Mouse (Mus musculus) retina, embryonic 14.5 days (tissue): Measurements from ENCODE around the gene Tenm2.

Source experiments
- DNase-seq: peaks from one replicate; pipeline ENCODE4 v3.0.0-alpha.2; 2015; ENCODE audit warnings: low spot score

Tenm2 gene

DNA sequence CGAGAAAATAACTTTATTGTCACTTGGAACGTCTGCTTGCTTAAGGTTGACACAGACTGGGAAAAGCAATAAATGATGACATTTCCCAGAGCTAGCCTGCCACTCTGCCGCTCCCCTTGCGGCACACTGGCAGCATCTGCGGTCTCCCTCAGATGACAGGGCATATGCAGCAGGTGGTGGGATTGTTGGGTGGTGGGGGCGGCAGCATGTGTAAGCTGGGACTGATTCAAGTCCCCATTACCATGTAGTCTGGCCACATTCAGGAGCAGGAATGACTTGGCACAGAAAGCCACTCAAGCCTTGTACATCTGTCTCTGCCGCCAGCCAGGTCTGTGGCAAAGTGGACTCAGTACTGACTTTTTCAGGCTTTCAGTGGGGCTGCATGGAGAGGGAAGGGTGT lies 1059.7 kb downstream of the Tenm2 start:
- DNase-seq = no peak

DNA sequence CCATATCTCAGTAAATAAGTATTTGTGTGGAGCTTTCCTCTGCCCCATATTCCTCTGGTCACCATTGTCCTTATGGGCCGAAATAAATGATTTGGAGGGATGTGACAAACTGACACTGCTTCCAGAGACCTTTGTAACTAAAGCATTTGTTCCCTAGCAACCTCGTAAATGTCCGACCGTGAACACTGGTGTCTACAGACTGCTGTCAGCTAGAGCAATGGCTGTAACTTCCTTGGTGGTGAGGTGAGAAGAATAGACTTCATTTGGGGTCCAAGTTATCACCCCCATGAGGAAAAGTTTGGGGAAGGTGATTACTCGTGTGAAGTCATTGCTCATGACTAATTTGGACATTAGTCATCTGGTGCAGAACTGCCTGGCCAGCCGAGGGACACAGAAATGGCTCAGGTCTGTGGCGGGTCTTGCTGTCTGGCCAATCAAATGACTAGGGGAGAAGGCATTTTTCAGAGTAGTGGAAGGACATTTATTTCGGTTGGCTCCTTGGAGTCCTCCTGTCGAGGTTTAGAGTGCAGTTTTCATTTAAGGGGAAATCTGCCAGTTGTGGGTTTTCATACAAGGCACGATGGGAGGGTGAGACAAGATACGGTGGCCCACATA lies 1062.6 kb downstream of the Tenm2 start:
- DNase-seq = no peak

DNA sequence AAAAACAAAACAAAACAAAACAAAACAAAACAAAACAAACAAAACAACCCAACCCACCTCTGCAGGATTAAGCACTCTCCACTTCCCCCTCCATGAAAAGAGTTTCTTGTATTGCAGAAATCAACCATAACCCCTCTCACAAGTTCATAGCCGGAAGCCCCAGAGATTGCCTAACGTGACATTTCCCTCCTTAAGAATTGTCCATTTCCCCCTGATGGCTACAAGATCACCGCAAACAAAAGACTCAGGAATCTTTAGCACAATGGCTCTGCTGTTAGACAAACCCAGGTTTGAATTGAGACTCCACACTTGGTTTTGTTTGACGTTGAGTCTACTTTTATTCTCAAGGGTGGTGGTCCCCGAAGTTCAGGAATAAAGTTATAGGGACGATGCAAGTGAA lies 1063.2 kb downstream of the Tenm2 start:
- DNase-seq = no peak

DNA sequence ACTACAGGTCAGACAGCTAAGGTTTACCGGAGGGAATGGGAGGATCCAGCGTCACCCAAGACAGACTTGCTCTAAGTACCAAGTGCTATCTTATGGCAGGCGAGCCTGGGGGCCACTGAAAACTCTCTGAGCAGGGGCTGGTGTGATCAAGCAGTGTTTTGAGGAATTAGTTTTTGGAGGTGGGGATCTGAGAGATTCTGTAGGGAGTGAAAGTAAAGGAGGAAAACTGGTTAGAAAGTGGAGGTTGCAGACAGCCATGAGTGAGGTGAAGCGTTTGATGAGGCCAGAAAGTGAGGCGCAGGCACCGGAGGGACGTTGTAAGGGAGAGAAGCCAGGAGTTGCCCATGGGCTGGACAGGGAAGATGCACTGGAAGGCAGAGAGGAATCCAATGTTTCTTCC lies 1063.8 kb downstream of the Tenm2 start:
- DNase-seq = no peak

DNA sequence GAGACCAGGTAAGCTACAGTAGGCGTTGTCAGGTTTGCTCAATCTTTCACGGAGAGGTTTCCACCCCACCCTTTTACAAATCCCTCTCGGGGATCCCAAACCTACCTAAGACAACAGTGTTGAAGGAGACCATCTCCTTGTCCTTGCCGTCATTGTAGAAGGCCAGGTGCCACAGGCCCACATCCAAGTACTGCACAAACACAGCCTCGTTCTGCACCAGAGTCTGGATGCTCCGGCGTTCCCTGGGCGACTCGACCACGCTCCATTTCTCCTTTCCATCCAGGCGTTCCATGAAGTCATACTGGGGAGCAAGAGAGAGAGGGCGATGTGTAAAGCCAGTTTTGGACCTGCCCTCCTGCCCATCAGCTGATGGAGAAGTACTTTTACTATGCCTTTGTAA lies 1064.5 kb downstream of the Tenm2 start:
- DNase-seq = no peak

DNA sequence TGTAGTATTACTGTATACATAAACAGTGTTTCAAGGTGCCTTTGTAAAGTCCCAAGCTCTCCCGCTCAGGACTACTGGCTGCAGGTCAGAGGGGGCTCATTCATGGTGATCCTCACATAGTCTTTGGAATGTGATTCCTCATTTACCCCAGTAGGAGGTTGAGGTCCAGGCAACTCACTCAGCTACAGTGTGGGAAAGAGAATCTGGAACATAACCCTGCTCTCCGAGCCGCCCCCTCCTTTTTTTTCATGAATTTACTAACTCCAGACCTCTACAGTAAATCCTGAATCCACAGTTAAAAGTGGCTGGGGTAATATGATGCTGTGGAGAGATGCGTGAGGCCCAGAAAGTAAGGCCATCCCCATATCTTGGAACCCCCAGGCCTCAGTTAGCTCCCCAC lies 1066.0 kb downstream of the Tenm2 start:
- DNase-seq = no peak

DNA sequence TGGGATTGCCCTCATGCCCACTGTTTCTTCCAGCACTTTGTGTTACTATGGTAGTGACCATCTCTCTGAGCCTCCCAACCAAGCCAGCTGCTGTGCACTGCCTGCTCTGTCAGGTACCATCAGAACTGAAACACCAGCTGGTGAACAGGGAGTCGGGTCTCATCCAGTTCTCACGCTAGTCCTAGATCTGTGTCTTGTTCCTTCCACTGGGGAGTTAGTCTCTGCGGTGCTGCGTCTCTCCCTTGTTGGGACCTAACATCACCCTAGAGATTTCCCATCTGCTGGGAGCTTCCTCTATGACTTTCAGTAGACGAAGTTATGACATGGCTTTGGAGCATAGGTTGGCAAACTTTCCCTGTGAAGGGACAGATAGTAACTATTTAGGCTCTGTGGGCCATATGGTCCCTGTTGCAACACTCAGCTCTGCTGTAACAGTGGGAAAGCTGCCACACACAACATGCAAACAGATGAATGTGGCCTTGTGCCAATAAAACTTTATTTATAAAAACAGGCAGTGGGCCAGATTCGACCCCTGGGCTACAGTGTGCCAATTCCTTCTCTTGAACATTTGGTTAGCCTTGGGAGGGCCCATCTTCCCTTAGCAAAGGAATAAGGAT lies 1066.7 kb downstream of the Tenm2 start:
- DNase-seq = no peak

DNA sequence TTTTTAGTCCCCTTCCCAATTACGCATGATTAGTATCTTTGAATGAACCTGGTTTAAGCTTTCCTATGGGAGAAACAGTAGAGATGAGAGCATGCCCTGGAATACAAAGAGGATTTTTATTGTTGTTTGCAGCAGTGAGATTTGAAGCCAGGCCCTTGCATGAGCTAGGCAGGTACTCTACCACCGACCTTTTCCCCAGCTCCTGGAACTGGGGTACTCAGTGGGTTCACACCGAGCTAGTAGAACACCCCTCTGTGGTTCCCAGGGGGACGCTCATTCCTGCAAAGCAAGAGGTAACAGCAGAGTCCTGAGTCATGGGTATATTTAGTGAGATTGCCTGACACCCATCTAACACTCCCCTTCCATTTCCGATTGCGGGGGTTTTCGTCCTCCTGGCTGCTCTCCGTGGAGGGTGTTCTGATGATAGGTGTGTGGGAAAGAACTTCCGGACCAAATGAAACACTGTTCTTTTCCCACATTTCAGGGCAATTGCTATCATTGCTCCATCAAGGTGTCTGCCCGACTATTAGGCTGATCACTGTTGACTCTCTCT lies 1067.9 kb downstream of the Tenm2 start:
- DNase-seq = no peak

DNA sequence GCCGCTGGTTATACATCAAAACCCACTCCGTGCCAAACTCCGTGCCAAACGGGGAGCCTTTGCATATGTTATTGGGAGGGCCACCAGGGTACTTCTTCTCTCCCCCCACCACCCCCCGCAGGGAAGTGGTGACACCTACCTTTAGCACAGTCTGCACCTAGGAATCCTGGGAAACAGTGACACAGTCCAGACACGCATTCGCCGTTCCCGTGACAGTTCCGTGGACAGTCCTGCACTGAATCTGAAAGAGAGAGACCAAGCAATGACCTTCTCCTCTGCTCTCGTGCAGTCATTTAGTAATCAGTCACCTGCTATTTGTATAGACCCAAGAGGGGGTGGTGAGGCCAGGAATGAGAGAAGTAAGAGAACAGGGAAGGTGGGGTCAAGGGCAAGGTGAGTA lies 1072.2 kb downstream of the Tenm2 start:
- no peak for DNase-seq

DNA sequence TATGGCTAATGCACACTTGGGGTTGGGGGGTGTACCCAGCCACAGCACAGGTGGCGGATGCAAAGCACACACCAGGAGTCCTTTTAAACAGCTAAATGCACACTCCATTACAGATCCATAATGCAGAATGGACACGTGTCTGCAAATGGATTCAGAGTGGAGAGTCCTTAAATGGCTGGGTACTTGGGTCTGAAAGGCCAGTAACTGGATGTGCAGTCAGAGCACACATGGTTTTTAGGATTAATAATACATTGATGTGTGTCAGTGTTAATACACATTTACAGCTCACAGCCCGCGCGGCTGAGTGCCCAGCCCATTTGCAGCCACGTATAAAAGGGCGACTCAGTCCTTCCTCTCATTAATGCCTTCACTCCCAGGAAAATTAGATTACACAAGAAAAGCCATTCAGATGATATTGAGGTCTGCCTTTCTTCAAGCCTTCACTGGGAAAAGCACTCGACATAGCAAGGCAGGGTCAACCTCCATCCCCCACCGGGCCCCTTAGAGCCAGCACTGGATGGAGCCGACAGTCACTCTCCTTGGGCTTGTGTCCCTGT lies 1073.9 kb downstream of the Tenm2 start:
- DNase-seq = peak; percentile 64

DNA sequence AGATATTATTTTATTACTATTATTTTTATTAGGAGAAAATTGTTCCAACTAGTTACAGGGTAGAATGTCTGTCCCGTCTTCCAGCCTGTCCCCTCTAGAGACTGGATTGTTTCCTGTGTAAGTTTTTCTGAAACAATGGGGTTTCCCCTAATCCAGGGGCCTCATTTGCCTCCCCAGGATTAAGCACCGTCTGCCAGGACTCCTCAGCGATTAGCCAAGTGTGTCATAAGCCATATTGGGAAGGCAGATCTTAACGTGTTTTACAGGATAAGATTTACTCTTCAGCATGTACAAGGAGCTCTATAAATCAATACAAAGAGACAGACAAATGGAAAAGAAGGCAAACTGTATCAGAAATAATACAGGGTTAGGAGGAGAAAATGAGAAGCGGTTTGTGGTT lies 1082.3 kb downstream of the Tenm2 start:
- DNase-seq = no peak

DNA sequence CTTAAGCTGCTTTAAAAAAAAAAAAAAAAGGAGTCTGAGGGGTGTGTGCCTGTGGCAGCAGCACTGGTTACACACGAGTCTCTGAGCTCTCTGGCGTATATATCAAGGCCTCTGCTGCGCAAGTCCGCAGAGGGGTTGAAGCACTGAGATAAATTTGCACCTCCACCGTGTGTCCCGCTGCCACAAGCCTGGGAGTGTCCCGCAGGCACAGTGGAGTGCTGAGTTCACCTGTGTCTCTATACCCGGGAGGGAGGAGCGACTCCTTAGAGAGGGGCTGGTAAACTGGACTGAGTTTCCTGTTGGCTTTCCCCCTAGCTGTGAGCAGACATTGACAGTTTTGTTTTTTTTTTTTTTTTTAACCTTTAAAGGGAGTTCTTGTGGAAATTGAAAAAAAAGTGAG lies 1082.8 kb downstream of the Tenm2 start:
- DNase-seq = no peak

DNA sequence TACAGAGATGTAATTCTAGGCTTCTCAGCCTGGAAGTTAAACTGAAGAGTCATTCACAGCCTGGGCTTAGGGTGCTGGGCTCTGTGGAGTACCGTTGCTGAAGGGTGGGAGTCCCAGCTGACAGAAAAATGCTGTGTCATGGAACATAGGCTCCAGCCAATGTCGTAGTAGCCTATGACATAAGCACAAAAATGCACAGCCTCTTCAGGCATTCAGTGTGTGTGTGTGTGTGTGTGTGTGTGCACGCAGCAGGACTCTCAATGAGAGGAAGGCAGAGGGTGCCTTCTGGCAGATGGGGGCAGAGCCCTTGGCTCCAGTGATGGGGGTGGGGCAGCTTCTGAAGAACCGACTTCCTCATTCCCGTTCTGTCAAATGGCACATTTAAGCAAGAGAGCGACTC lies 1083.5 kb downstream of the Tenm2 start:
- DNase-seq = peak; percentile 59

DNA sequence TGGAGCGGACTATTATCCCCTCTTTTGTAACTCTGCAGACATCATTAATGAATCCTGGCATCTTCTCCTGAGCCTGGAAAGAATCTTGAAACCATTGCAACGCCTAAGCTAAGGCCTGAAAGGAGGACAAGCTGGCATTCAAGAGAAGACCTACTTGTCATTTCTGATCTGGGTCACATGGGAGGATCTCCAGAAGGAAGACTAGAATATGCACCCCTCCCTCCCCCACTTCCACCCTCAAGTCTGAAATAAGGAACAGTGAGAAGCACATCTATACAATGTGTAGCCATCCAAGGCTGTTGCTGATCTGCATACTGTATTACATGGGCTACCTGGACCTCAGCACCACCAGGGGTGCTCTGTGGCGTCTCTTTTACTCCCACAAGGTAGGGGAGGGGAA lies 1086.7 kb downstream of the Tenm2 start:
- DNase-seq = no peak

DNA sequence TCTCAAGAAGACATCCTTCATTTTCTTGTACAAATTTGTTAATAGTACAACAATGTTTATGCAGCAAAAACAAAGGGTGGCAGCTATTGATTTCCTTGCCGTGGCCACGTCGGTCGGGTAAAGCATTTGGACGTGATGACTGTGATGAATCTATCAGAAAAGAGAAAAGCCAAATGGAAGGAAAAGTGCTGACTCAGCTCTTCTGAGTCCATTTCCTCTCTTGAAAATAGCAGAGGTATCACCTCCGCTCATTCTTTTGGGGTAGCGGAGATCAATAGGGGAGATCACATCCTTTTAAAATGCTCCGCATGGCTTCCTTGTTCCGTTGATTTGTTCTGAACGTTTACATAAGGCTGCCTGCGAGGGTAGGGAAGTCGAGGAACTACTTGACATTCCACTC lies 1090.7 kb downstream of the Tenm2 start:
- DNase-seq = no peak

DNA sequence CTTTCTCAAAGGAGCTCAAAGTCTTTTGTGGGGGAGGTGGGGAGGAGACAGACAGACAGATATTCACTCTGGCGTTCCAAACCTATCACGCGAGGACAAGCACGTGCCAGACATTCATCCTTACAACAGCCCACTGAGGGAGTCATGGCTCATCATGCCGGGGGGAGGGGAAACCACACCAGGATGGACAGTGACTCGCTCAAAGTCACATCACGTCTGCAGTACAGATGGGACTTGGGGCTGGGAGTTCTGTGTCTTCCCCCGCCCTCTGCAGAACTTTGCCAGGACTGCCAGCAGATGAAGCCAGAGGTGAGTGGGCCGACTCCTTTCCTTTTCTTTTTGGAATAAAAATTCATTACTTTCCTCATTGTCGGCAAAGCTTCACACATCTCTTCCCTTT lies 1095.4 kb downstream of the Tenm2 start:
- DNase-seq = no peak

DNA sequence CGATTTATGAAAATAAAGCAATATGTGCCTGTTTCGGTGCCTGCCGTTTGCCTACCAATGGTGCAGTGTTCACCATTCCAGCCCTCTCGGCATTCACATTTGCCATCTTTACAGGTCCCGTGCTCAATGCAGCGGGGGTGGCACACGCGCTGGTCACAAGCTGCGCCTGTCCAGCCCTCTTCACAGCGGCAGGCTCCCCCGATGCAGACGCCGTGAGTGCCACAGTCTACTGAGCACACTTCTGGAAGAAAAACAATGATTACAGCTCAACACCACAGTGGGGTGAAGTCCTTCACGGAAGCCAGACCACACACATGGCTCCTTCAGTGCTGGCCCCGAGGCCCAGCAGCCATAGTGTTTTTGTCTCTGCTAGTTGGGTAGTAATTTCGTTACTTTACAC lies 1096.2 kb downstream of the Tenm2 start:
- no peak for DNase-seq

DNA sequence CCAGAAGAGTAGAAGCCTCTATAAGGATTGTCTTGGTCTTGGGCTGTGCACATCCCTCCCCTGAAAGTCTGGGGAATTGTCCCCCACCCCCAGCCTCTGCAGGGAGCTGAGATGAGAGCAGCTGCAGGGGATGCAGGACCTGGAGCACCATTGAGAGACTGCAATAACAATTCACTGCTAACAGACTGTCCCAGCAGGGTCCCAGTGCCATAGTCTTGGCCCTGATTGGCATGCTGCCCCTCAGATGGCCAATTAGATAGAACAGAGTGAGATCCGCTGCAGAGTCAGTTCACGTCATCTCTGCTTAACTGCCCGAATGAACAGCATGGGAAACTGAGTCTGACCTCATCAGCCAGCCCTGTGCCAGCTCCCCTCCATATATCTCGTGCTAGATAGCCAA lies 1097.9 kb downstream of the Tenm2 start:
- DNase-seq = peak; percentile 67

DNA sequence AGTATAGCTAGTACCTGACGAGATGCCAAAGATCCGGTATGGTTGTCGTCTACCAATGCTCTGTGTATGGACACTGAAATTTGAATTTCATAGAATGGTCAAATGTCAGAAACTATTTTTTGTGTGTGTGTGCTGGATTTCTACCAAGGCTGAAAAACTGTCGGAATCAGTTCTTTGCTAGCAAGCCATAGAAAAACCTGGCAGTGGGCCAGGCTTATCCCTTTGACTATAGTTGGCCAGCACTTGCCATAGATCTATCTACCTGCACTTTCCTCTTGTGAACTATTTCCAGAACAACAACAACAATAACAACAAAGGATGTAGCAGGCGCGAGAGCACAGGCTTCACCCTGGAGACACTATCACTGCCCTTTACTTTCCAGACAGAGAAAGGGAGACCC lies 1098.5 kb downstream of the Tenm2 start:
- no peak for DNase-seq

DNA sequence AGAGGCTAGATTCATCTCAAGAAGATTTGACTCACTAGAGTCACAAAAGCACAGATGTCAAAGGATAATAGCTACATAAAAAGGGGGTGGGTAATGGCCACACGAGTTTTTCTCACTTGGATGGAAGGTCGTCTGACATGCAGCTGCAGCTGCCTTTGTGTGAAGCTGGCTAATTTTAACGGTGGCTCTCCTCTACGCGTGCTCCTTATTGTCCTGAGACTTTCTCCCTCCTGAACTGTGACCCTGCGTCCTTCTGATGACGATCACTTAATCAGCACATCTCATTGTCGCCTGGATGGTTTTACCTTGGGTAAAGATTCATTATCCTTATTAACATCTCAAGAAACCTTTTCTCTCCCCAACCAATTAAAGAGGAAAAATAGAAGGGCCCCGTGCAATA lies 1101.1 kb downstream of the Tenm2 start:
- DNase-seq = peak; percentile 52

DNA sequence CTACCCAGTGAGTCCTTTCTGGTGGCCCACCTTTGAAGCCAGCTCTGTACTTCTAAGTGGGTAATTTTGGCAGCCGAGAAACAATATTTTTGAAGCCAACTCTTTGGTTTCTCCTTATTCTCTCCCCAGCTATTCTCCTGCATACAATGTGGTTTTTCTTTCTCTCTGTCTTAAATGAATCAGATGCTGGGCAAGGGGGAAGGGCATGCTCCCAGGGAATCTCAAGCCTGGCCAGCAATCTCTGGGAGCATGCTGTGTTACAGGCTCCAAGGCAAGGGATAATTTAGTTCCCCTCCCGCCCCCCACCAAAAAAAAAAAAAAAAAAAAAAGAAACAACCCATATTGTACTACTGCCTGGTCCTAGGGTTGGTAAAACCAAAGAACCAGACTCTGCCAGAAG lies 1112.5 kb downstream of the Tenm2 start:
- DNase-seq = no peak

DNA sequence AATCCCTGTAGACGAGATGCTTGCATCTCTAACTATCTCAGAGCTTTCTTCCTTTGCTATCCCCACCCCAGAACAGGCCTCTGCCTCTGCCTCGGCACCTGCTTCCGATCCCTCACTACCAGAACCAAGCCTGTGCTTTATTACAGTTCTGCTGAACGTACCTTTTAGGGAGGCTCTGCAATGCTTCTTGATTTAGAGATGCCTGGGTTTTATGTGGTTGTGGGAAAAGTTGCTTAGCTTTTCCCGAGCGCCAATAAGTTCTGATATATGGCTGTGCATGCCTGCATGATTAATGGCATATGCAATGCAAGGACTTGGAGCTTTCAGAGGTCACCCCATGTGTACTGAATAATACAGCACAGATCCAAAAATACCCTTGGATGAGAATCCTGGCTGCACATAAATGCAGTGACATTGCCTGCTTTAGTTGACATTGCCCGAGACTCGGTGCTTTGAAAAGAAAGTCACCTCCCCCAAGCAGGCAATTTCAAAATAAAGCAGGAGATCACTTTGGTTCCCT lies 1114.3 kb downstream of the Tenm2 start:
- no peak for DNase-seq

DNA sequence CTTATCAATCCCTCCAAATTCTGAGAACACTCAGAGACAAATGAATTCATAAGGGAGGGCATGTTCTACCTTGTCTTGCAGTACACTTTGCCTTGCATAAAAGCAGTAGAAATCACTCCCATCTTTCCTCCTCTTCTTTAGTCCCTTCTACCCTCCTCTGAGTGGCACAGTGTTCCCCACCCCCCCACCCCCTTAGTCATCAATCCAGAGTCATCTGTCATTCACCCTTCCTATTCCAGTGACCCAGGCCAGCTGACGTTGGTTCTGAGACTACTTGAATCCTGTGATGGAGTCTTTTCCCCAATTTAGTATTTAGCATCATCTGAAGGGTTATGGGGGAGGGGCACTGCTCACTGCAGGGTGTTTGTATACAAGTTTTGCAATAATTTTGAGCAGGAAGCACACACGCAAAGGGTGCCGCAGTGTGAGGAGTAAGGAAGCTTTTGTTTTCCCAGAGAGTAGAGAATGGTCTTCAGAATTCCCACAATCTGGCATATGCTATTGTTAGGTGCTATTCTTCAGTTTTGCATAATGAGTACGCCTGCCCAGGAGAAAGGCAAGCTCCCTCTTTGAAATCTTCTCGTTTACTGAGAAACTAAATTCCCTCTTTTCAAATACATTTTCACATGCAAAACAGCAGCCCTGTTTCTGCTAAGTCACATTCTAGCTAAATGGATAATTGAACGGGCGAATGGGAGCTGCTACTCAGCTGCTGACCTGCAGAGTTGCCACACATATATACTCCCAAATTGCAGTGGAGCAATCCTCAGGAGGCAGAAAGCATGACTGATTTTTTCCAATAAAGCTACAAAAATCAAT lies 1115.0 kb downstream of the Tenm2 start:
- no peak for DNase-seq
